Mouse (Mus musculus): ENCODE data around the gene Atp6v0c.

- TF ChIP-seq CTCF (IDR thresholded peaks at IDR 0.05; ENCODE audit: low read depth) (no peak), EP300 (optimal IDR thresholded peaks at IDR 0.05) (no peak)
Observed at GRCm38 (mm10) chr17:24174259-24174658, 4.8 kb upstream of the Atp6v0c start.
